Mouse (Mus musculus) embryonic fibroblast, embryonic 13.5 days (primary cell): ENCODE data around the gene Itpr1.

ENCODE experiments used
- CTCF ChIP-seq: IDR thresholded peaks from 2 replicates; pipeline ENCODE4 v1.5.1; 2011; ENCODE audit warnings: mild to moderate bottlenecking, control low read depth, low read length, moderate library complexity, borderline replicate concordance; ENCODE audit not compliant: insufficient read depth
- POLR2A ChIP-seq: IDR thresholded peaks from 2 replicates; pipeline ENCODE4 v1.6.1; 2011; ENCODE audit warnings: low read depth, mild to moderate bottlenecking, control low read depth, low read length, moderate library complexity

GRCm38 (mm10) chr6:108491969-108492368 lies 279.1 kb downstream of the Itpr1 start:
- TF ChIP-seq CTCF (no peak), POLR2A (no peak)
